Mouse (Mus musculus) C2C12 (cell line): ENCODE data around the gene Hsd17b14.

Experiments
- CTCF ChIP-seq: IDR thresholded peaks from one replicate; pipeline ENCODE4 v1.5.1; 2011; ENCODE audit not compliant: control insufficient read depth, insufficient read depth, insufficient read length
- MYOD1 ChIP-seq: IDR thresholded peaks from one replicate; pipeline ENCODE4 v1.6.1; 2011; ENCODE audit warnings: low read depth; ENCODE audit not compliant: control insufficient read depth, insufficient read length

GRCm38 (mm10) chr7:45554744-45555143 lies at the start of gene Hsd17b14:
- no peak for TF ChIP-seq CTCF
- no peak for TF ChIP-seq MYOD1
